Mouse (Mus musculus): ENCODE data around the gene Map4k3. TPM values are rescaled to one million over a fixed set of nuclear protein-coding genes. Genes with fewer than 3 reads are reported as not detected.

Map4k3 gene
- total RNA-seq, 2 experiments from 2014 or later, result 2.2 to 2.9 TPM

DNA sequence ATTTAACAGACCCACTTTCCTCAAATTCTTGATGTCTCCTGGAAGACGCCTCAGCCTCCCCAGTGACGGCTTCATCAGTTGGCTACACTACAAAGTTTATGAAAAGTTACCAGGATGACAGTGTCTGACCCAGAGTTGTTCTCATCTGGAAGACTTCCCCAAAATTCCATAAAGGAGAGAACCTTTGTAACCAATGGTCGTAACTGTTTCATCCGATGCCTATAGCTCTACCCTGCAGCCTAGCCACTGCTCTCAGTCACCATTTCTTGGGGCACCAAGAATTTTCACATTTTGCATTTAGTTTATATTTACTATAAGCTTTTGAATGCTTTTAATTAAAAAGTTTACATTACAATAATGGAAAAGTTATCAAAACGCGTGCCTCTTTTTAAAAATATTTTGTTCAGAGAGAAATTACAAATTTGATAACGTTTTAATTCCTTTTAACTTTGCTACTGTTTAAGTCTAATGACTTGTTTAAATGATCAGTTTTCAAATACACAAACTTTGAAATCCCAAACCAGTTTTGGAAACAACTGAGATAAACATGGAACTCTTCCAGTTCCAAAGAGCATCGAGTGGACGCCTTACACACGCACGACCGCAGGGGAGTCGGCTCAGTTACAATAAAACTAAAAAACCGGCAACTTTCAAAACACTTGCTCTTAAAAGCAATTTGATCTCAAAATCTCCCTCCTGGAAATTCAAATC is 83.1 kb downstream of the Map4k3 start:
- no peak for ATAC-seq (replicated peaks; ENCODE audit: low FRiP score, poor library complexity, severe bottlenecking)

DNA sequence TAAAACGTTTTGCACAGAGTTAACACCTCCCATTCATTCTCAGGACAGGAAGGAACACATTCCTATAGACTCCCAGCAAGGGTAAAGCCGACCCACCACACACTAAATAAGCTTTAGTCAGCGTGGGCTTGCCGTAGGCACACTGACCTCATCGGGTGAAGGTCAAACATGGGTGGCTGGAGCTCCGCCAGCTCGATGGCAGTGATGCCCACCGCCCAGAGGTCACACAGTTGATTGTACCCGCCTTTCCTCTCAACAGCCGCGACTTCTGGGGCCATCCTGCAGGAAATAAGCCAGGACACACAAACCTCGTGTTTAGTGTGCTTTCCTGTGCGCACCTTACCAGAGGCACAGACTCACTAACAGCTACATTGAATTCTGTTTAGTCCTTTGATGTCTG is 83.7 kb downstream of the Map4k3 start:
- ATAC-seq (replicated peaks; ENCODE audit: low FRiP score, poor library complexity, severe bottlenecking), result no peak

GRCm38 (mm10) chr17:80638121-80638520 is 90.2 kb downstream of the Map4k3 start:
- no peak for ATAC-seq (replicated peaks; ENCODE audit: low FRiP score, poor library complexity, severe bottlenecking)

- no peak for ATAC-seq (replicated peaks; ENCODE audit: low FRiP score, poor library complexity, severe bottlenecking)
Measured at GRCm38 (mm10) chr17:80635794-80636193, 92.5 kb downstream of the Map4k3 start.

- no peak for ATAC-seq (replicated peaks; ENCODE audit: low FRiP score, poor library complexity, severe bottlenecking)
Measured at GRCm38 (mm10) chr17:80632846-80633245, 95.4 kb downstream of the Map4k3 start.

- ATAC-seq (replicated peaks; ENCODE audit: low FRiP score, poor library complexity, severe bottlenecking), result no peak
Measured at GRCm38 (mm10) chr17:80632354-80632753, 95.9 kb downstream of the Map4k3 start.

DNA sequence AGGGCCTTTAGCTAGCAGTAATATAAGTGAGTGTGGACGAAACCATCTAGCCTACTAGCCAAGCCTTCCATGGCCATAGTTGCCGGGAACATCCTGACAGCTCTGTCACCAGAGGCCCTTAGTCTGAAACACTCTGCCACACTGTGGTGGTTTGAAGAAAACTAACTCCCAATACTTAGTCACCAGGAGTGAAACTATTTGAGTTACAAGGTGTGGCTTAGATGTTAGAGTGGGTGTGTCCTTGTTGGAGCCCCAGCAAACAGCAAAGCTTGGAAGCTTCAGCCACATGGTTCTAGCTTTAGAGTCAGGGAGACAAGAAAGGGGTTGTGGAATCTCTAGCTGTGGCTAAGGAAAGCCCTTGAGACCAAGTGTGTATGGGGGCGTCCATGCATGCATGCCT is 97.3 kb downstream of the Map4k3 start:
- ATAC-seq (replicated peaks; ENCODE audit: low FRiP score, poor library complexity, severe bottlenecking), result no peak

GRCm38 (mm10) chr17:80624979-80625378 is 103.3 kb downstream of the Map4k3 start:
- ATAC-seq (replicated peaks; ENCODE audit: low FRiP score, poor library complexity, severe bottlenecking), result no peak

- ATAC-seq (replicated peaks; ENCODE audit: low FRiP score, poor library complexity, severe bottlenecking), result no peak
Measured at GRCm38 (mm10) chr17:80621691-80622090, 106.6 kb downstream of the Map4k3 start.

- no peak for ATAC-seq (replicated peaks; ENCODE audit: low FRiP score, poor library complexity, severe bottlenecking)
Measured at GRCm38 (mm10) chr17:80620786-80621423, 107.4 kb downstream of the Map4k3 start.

DNA sequence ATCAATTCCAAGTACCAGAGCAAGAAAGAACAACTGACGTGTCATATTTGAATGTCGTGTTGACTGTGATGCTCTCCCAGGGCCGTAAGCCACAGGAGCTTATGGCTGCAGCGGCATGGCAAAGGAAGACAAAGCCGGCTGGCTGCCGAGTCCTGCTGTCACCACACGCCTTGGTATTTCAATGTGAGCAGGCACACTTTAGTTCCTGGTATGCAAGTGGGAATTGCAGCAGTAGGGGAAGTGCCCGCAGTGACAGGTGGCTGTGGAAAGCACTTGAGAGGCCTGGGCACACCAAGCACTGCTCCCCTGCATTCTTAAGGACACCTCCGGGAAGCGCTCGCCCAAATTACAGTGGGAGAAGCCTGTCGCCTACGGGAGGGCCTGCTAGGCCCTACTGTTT is 108.7 kb downstream of the Map4k3 start:
- ATAC-seq (replicated peaks; ENCODE audit: low FRiP score, poor library complexity, severe bottlenecking), result no peak

DNA sequence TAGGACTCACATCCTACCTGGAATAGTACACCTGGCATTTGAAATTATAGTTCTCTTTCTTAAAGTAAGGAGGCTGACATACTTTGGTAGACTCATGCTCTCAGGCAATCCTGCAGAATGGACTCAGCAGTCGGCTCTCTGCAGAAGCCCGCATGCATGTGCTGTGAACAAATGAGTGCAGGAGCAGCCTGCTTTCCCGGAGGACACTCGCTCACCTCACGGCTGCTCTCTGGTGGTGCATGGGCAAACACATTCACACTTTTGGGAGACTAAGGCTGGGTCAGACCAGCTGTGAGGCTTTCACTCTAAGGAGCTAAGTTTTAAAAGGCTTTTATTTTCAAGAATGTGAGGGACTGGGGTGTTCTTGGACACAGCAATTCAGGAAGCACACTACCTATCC is 109.4 kb downstream of the Map4k3 start:
- ATAC-seq (replicated peaks; ENCODE audit: low FRiP score, poor library complexity, severe bottlenecking), result no peak

DNA sequence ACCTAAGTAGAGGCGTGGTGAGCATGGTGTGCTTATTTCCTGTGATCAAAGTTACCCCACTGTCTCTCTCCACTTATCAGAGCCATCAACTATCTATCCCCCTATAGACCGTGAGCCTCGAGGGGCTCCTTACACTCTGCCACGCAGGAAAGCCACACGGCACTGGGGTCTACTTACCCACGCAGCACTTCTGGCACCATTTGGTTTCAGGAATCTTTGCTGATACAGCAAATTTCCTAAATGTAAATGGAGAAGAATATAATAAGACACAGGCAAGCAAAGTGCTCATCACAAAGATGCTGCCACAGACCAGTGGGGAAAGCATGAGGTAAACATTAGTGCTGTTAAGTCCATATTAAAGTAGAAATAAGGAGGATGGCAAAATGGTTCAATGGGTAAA is 124.5 kb downstream of the Map4k3 start:
- no peak for ATAC-seq (replicated peaks; ENCODE audit: low FRiP score, poor library complexity, severe bottlenecking)

DNA sequence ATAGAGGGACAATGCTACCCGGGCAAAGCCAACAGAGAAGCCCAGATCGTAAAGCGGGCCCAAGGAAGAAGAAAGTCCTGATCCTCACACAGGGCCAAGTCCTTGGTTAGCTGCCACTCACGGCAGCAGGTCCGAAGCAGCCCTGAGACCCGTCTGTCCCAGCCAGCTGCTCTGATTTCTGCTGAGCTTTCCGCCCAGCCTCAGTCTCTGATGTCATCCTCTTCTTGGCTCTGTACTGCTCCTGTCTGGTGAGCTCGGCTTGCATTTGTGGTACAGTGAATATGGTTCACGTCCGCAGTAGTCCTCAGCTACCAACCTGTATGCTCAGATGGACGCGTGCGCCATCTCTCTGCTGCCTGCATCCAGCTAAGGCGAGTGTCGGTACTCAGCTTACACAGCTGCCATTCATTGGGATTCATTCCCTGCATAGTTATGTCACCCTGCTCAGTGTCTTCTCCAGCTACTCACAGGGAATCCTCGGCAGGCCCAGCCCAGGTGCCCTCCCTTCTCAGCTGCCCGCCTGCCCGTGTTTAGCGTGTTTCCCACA is 125.1 kb downstream of the Map4k3 start:
- ATAC-seq (replicated peaks; ENCODE audit: low FRiP score, poor library complexity, severe bottlenecking), result no peak

DNA sequence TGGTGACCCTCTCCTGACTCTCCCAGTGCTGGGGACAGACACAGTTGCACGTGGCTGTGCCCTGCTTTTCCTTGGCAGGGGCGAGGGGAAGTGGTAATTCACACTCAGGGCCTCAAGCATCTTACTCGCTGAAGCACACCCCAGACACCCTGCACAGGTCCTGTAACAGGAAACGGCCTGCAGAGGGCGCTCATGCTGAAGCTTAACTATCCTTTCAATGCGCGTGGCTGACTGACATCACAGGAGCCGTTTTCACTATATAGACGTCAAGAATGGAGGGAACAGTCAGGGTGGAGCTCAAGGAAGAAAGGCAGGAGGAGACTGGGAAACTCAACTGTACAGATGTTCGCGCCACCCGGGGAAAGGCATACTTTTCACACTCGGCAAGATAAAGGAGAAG is 126.9 kb downstream of the Map4k3 start:
- ATAC-seq (replicated peaks; ENCODE audit: low FRiP score, poor library complexity, severe bottlenecking), result no peak

- ATAC-seq (replicated peaks; ENCODE audit: low FRiP score, poor library complexity, severe bottlenecking), result no peak
Measured at GRCm38 (mm10) chr17:80583051-80583450, 145.2 kb downstream of the Map4k3 start.

DNA sequence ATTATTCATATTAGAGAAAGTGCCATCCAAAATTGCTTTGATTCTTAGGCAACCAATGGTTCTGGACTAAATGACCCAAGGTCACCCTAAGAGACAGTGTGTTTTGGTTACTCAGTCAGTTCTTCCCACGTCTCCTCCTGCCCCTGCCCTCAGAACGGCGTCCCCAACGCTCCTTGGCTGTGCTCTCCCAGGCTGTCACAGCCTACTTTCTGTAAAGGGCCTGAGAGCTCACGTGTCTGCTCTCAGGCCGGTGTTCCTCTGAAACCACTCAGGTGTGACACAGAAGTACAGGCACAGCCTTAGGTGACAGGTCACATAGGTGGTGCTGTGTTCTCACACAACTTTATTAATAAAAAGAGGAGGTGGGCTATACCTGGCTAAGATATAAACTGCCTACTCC is 148.4 kb downstream of the Map4k3 start:
- no peak for ATAC-seq (replicated peaks; ENCODE audit: low FRiP score, poor library complexity, severe bottlenecking)

DNA sequence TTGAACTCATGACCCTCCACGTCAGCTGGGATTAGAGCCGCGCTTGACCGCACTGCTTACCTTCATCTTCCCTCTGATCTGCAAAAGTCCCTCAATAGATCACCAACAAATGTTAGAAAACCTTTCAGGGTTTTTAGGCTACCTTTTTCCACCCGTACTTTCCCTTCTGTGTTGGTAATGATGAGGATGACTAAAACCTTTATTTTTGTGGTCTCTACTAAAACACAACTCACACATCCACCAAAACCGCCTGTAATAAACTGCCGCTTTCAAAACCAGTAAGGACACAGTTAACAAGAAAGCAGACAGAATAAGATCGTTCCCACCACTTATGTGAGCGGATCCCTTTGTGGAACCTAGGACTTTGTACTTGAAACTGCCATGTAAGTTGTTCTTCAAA is 149.2 kb downstream of the Map4k3 start:
- ATAC-seq (replicated peaks; ENCODE audit: low FRiP score, poor library complexity, severe bottlenecking), result no peak

DNA sequence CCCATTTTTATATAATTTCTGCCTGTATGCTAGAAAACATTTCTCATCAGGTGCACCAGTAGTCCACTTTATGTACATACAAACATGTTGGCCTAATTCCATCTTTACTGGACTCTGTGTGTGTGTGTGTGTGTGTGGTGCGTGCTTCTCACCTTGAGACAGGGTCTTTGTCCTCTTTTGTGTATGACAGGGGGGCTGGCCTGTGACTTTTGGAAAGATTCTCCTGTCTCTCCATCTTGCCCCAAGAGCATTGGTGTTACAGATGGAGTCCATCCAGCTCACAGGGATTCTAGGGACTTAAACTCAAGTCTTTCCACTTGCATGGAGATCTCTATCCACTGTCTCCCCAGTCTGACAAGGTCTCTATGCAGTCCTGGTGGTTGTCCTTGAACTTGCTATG is 150.2 kb downstream of the Map4k3 start:
- no peak for ATAC-seq (replicated peaks; ENCODE audit: low FRiP score, poor library complexity, severe bottlenecking)

DNA sequence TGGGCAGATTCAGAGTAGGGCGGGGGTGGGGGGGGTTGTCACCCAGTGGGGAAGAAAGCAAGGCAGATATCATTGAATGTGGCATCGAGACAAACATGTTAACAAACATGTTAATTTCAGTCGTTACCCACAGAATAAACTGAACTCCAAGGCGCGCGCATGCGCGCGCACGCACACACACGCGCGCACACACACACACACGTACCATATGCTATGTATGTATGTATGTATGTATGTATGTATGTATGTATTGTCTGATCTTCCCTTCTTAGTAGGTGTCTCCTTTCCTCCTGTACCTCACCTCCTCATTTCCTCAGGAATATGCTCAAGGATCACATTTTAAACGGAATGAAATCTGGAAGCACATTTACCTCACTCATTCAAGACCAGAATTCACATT is 150.6 kb downstream of the Map4k3 start, which contains the start of gene Cdkl4:
Gene Cdkl4, minus strand, starts transcription at position 175 of the 400 bp plus-strand sequence.
- ATAC-seq (replicated peaks; ENCODE audit: low FRiP score, poor library complexity, severe bottlenecking), result no peak

DNA sequence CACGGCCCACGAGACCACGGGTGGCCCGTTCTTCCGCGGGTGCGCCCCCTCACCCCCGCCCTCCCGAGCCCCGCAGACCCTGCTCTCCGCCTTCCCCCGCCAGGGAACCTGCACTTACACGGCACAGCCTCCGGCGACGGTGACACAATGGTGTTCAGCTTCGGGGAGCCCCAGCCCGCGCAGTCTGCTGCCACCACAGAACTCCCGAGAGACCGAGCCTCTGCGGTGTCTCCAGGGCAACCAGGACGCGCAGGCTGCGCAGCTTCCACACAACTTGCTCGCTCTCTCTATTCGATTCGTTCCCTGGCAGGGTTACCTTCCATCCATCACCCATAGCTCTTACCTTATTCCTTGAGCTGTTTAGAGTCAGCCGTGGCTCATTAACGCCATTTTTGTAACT is 151.1 kb downstream of the Map4k3 start:
- ATAC-seq (replicated peaks; ENCODE audit: low FRiP score, poor library complexity, severe bottlenecking), result no peak
